Mouse (Mus musculus) cerebellum, adult 2 months (tissue): ENCODE measurements around the gene Camkv.

Source experiments
- CTCF ChIP-seq: fragments of 200-500 bp; IDR thresholded peaks from 2 replicates; pipeline ENCODE4 v1.5.1; 2011; ENCODE audit warnings: low read depth, mild to moderate bottlenecking, control low read depth, low read length, moderate library complexity, borderline replicate concordance; ENCODE audit not compliant: insufficient read depth
- POLR2A ChIP-seq: fragments of 200-500 bp; IDR thresholded peaks from 2 replicates; pipeline ENCODE4 v1.6.1; 2011; ENCODE audit warnings: low read length, control low read depth, borderline replicate concordance; ENCODE audit not compliant: insufficient read depth

DNA sequence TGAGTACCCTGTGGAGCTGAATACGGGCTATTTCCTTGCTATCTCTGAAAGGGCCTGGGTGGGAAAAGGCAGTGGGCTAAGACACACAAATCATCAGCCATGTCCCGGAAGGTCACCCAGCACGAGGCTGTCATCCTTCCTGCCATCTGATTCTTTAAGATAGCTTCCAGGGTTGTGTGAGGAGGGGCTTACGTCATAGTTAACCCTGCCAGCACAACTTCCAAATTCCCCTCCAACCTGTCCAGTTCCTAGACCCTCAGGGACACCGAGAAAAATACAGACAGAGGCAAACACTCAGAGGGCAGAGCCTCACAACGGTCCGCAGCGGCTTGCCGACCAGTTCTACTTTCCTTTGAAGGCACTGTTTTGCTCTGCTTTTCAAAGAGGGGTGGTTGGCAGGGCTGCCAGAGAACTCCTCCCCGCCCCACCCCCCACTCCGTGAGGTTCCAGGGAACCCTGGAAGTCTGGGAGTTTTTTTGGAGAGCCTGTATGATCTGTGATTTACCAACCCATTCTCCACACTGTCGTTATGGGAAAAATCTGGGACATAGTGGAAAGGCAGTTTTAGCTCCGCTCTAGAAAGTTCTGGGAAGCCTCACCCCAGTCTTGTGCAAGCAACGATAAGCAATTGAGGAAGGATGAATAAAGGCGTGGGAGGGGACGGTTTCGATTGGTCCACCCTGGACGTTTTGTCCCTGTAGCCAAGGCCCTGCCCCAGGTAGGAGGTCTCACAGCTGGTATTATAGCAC, 26.9 kb upstream of the Camkv start:
- TF ChIP-seq CTCF (no peak), POLR2A (no peak)
